Mouse (Mus musculus) thymus, adult 2 months (tissue): ENCODE measurements at regions not wholly inside any gene's neighbourhood (a gene's known extent, or its start where the extent isn't known, plus 50 kb on each side); places are given as distances from the start of the nearest gene placed in this dataset.

Experiments
- CTCF ChIP-seq: fragments of 200-500 bp; IDR thresholded peaks from 2 replicates; pipeline ENCODE4 v1.5.1; 2012; ENCODE audit warnings: mild to moderate bottlenecking, control low read depth, low read length, moderate library complexity, borderline replicate concordance; ENCODE audit not compliant: control insufficient read depth, poor library complexity, insufficient read depth; ENCODE audit errors: extremely low read depth
- POLR2A ChIP-seq: fragments of 200-500 bp; IDR thresholded peaks from 2 replicates; pipeline ENCODE4 v1.6.1; 2012; ENCODE audit warnings: mild to moderate bottlenecking, low read length, control low read depth, moderate library complexity; ENCODE audit not compliant: control insufficient read depth, poor library complexity, insufficient read depth; ENCODE audit errors: extremely low read depth

GRCm38 (mm10) chr3:37936251-37936931 lies 212.1 kb upstream of the Gm5148 start:
- TF ChIP-seq POLR2A (no peak), CTCF (no peak)
